ENCODE assay signal across 9 mouse cellular contexts in genomic region chr2:153494293-153494811, GRCm38 (mm10). TPM values are rescaled to one million over a fixed set of nuclear protein-coding genes. Genes with fewer than 3 reads are reported as not detected.
DNase-seq lines count a peak whose midpoint lies in the region; ATAC-seq and TF ChIP-seq lines count a peak whose summit lies in the region.
"Had no signal": no experiment of that assay in that cellular context is flagged by ENCODE, and none has a peak within 500 bp of the region (broad histone marks: within the 10 kb centered on the region; RNA-seq: fewer than 3 reads in every experiment).

No protein-coding gene starts in this region.

- TF ChIP-seq EP300 in lung, postnatal 0 days (IDR thresholded peaks at IDR 0.05), result no peak

- no peak overlapping the region for H3K4me2 ChIP-seq in lung, postnatal 0 days (replicated peaks; ENCODE audit: low read depth, low read length)
- no peak overlapping the region for H3K4me2 ChIP-seq in limb, embryonic 15.5 days

- no peaks in the 10 kb centered on the region for H3K36me3 ChIP-seq in lung, postnatal 0 days (ENCODE audit: insufficient read depth, low read length)
- no peaks in the 10 kb centered on the region for H3K36me3 ChIP-seq in limb, embryonic 15.5 days

- no peak for ATAC-seq in lung, postnatal 0 days
- no peak for ATAC-seq in limb, embryonic 15.5 days (ENCODE audit: insufficient number of reproducible peaks, low FRiP score, low TSS enrichment, low read depth)
- ATAC-seq in granulocyte monocyte progenitor cell, adult 5-6 weeks (replicated peaks; ENCODE audit: poor library complexity, severe bottlenecking), result no peak

- no peaks in the 10 kb centered on the region for H3K9me3 ChIP-seq in lung, postnatal 0 days (ENCODE audit: low read length)
- H3K9me3 ChIP-seq in limb, embryonic 15.5 days, result no peaks in the 10 kb centered on the region

- no peak overlapping the region for H3K27ac ChIP-seq in lung, postnatal 0 days (ENCODE audit: low read length)
- peak overlapping the region; percentile 7; the same call in 1 of the 2 replicates for H3K27ac ChIP-seq in limb, embryonic 15.5 days

- no peak overlapping the region for H3K4me3 ChIP-seq in lung, postnatal 0 days (ENCODE audit: low read depth, low read length)
- H3K4me3 ChIP-seq in limb, embryonic 15.5 days, result no peak overlapping the region
- no peak overlapping the region for H3K4me3 ChIP-seq in lung, adult 2 months (replicated peaks; ENCODE audit: extremely low read depth, low read depth, low read length)

- 32% methylated on average over 9 of the region's 9 CpGs for WGBS in lung, postnatal 0 days
- 25% methylated on average over 9 of the region's 9 CpGs for WGBS in limb, embryonic 15.5 days
- 57% methylated on average over 9 of the region's 9 CpGs for WGBS in lung, adult 2 months

- TF ChIP-seq POLR2A in lung, adult 2 months (IDR thresholded peaks at IDR 0.05; ENCODE audit: borderline replicate concordance, extremely low read depth, low read depth, low read length), result no peak

- no peak for TF ChIP-seq CTCF in lung, postnatal 0 days (IDR thresholded peaks at IDR 0.05)
- no peak for TF ChIP-seq CTCF in lung, adult 2 months (IDR thresholded peaks at IDR 0.05; ENCODE audit: insufficient read depth, low read length)

- H3K9ac ChIP-seq in lung, postnatal 0 days (replicated peaks; ENCODE audit: low read depth), result no peak overlapping the region
- H3K9ac ChIP-seq in limb, embryonic 15.5 days, result no peak overlapping the region

- H3K27me3 ChIP-seq in lung, postnatal 0 days (replicated peaks; ENCODE audit: insufficient read depth, low read length), result 0 out of 2 replicates have a peak, but pooled peaks cover 3% of the 10 kb centered on the region
- H3K27me3 ChIP-seq in limb, embryonic 15.5 days, result peaks cover 20% of the 10 kb centered on the region

- peaks cover 9% of the 10 kb centered on the region; the same call in 1 of the 2 replicates for H3K4me1 ChIP-seq in lung, postnatal 0 days (ENCODE audit: insufficient read depth, low read depth, low read length)
- H3K4me1 ChIP-seq in limb, embryonic 15.5 days, result peaks cover 46% of the 10 kb centered on the region
- H3K4me1 ChIP-seq in lung, adult 2 months (ENCODE audit: control insufficient read depth, insufficient read depth, low read length), result peaks cover 3% of the 10 kb centered on the region; the same call in 1 of the 2 replicates

- peak; percentile 17 for DNase-seq in lung, postnatal 0 days (ENCODE audit: low spot score)
- DNase-seq in lung, postnatal 25 days (ENCODE audit: low spot score), result no peak
- DNase-seq in cerebellum, adult 8-10 months, result peak; percentile 66
- DNase-seq in frontal cortex, adult 2 months (ENCODE audit: extremely low spot score in 1 of 2, low spot score in 1 of 2), result peak; percentile 67 to 80
- peak; percentile 60 to 72 for DNase-seq in right cerebral cortex, postnatal 10 days (ENCODE audit: low spot score in 2 of 2)
- DNase-seq in lung, adult 2 months, result no peak

RNA-seq across cellular contexts. Expression of gene 4930404H24Rik, which starts 1.8 kb away (rescaled TPM):
- not detected in 2 replicates for polyA plus RNA-seq in lung, postnatal 0 days (2015; fragmentation: Nextera tagmentation; extraction: Ambion mirVana)
- polyA plus RNA-seq in frontal cortex, adult 2 months (2012; rRNA removed), result not detected in 2 replicates
- polyA plus RNA-seq in limb, embryonic 15.5 days (2015; fragmentation: Nextera tagmentation; extraction: Ambion mirVana), result not detected in 2 replicates
- total RNA-seq in granulocyte monocyte progenitor cell, adult 5-6 weeks (2014; fragmentation: Nextera tagmentation), result not detected in 2 replicates
- total RNA-seq in granulocyte monocyte progenitor cell, adult 5-6 weeks (2017), result not detected in 2 replicates
- not detected in 2 replicates for polyA plus RNA-seq in lung, adult 2 months (2012; rRNA removed)
- total RNA-seq: liver, adult 2 months had no signal
- polyA plus RNA-seq: liver, adult 2 months had no signal

RNA-seq across cellular contexts. Expression of gene Nol4l, which starts 35.4 kb away (rescaled TPM):
- polyA plus RNA-seq in lung, postnatal 0 days (2015; fragmentation: Nextera tagmentation; extraction: Ambion mirVana), result 8.3 and 9.9 TPM in 2 replicates
- 35.8 and 36.3 TPM in 2 replicates for polyA plus RNA-seq in frontal cortex, adult 2 months (2012; rRNA removed)
- polyA plus RNA-seq in limb, embryonic 15.5 days (2015; fragmentation: Nextera tagmentation; extraction: Ambion mirVana), result 7.6 and 8.5 TPM in 2 replicates
- 4.7 and 7.4 TPM in 2 replicates for total RNA-seq in granulocyte monocyte progenitor cell, adult 5-6 weeks (2014; fragmentation: Nextera tagmentation)
- 0.72 and 0.86 TPM in 2 replicates for total RNA-seq in granulocyte monocyte progenitor cell, adult 5-6 weeks (2017)
- 14.7 TPM in 2 replicates for polyA plus RNA-seq in lung, adult 2 months (2012; rRNA removed)

Comparison
In these comparisons a context has a peak if more than half of its experiments do, and no peak if none do; other contexts are left out.
1. DNase-seq: peak in lung, postnatal 0 days (single experiment), cerebellum, adult 8-10 months (single experiment), frontal cortex, adult 2 months (2 of 2) and right cerebral cortex, postnatal 10 days (2 of 2); none in lung, postnatal 25 days (single experiment) and lung, adult 2 months (single experiment).